In genomic region chr12:118264905-118265304, GRCm38 (mm10) we compare ENCODE assay signal across 26 mouse cellular contexts. TPM values are rescaled to one million over a fixed set of nuclear protein-coding genes. Genes with fewer than 3 reads are reported as not detected.
DNase-seq lines count a peak whose midpoint lies in the region; ATAC-seq lines count a peak whose summit lies in the region.
"Had no signal": no experiment of that assay in that cellular context is flagged by ENCODE, and none has a peak within 500 bp of the region (broad histone marks: within the 10 kb centered on the region; RNA-seq: fewer than 3 reads in every experiment).

No protein-coding gene starts in this region.

- H3K27ac ChIP-seq in kidney, embryonic 15.5 days: no peak overlapping the region
- peak overlapping the region; percentile 73 for H3K27ac ChIP-seq in lung, embryonic 15.5 days
- H3K27ac ChIP-seq: embryonic facial prominence, embryonic 10.5 days; embryonic facial prominence, embryonic 13.5 days; forebrain, embryonic 12.5 days; forebrain, embryonic 15.5 days; heart, adult 2 months; heart, embryonic 13.5 days; hindbrain, embryonic 13.5 days had no signal

- no peaks in the 10 kb centered on the region for H3K27me3 ChIP-seq in kidney, embryonic 15.5 days
- H3K27me3 ChIP-seq in lung, embryonic 15.5 days: no peaks in the 10 kb centered on the region
- H3K27me3 ChIP-seq: embryonic facial prominence, embryonic 13.5 days; forebrain, embryonic 12.5 days; forebrain, embryonic 15.5 days; heart, embryonic 13.5 days; hindbrain, embryonic 13.5 days had no signal

- no peak overlapping the region for H3K4me2 ChIP-seq in kidney, embryonic 15.5 days
- H3K4me2 ChIP-seq in lung, embryonic 15.5 days: no peak overlapping the region
- H3K4me2 ChIP-seq: embryonic facial prominence, embryonic 13.5 days; forebrain, embryonic 12.5 days; forebrain, embryonic 15.5 days; heart, embryonic 13.5 days; hindbrain, embryonic 13.5 days had no signal

- no peak for DNase-seq in kidney, postnatal 4 days
- no peak for DNase-seq in lung, postnatal 25 days (ENCODE audit: low spot score)
- peak; percentile 10 for DNase-seq in lung, postnatal 10 days
- peak; percentile 13 for DNase-seq in lung, postnatal 14 days
- DNase-seq in adrenal gland, adult 8-10 months: no peak
- DNase-seq: adrenal gland, adult 2 months; adrenal gland, postnatal 25 days; cerebellum, adult 11-12 months; cerebellum, adult 8-10 months; cerebellum, postnatal 10 days; cerebellum, postnatal 36 days; embryo, embryonic 11 days; gastrocnemius, postnatal 10 days; gastrocnemius, postnatal 36 days; heart, adult 2 months had no signal

- no peak overlapping the region for H3K9ac ChIP-seq in kidney, embryonic 15.5 days
- H3K9ac ChIP-seq in lung, embryonic 15.5 days: no peak overlapping the region
- H3K9ac ChIP-seq: embryonic facial prominence, embryonic 13.5 days; forebrain, embryonic 12.5 days; forebrain, embryonic 15.5 days; heart, embryonic 13.5 days; hindbrain, embryonic 13.5 days had no signal

- H3K36me3 ChIP-seq in kidney, embryonic 15.5 days: peaks cover 9% of the 10 kb centered on the region; the same call in 1 of the 2 replicates
- H3K36me3 ChIP-seq in lung, embryonic 15.5 days: no peaks in the 10 kb centered on the region
- H3K36me3 ChIP-seq: forebrain, embryonic 15.5 days had no signal

- no peak overlapping the region for H3K4me3 ChIP-seq in kidney, embryonic 15.5 days (replicated peaks)
- H3K4me3 ChIP-seq in lung, embryonic 15.5 days: no peak overlapping the region
- H3K4me3 ChIP-seq: embryonic facial prominence, embryonic 10.5 days; embryonic facial prominence, embryonic 13.5 days; erythroblast, embryonic 14.5 days; forebrain, embryonic 12.5 days; forebrain, embryonic 15.5 days; heart, adult 2 months; heart, embryonic 13.5 days; hindbrain, embryonic 13.5 days had no signal

- peak; percentile 66; the same call in 1 of the 2 replicates for ATAC-seq in kidney, embryonic 15.5 days (replicated peaks; ENCODE audit: low FRiP score)
- peak; percentile 83 for ATAC-seq in lung, embryonic 15.5 days (ENCODE audit: borderline replicate concordance, extremely low read depth, low FRiP score, low TSS enrichment)
- ATAC-seq: CD4-positive, CD25-positive, alpha-beta regulatory T cell, adult 4 months; forebrain, embryonic 15.5 days; hindbrain, embryonic 16.5 days had no signal

- H3K9me3 ChIP-seq in kidney, embryonic 15.5 days (replicated peaks): no peaks in the 10 kb centered on the region
- no peaks in the 10 kb centered on the region for H3K9me3 ChIP-seq in lung, embryonic 15.5 days
- H3K9me3 ChIP-seq: embryonic facial prominence, embryonic 10.5 days; embryonic facial prominence, embryonic 13.5 days; forebrain, embryonic 12.5 days; forebrain, embryonic 15.5 days; heart, embryonic 13.5 days; hindbrain, embryonic 13.5 days had no signal

- H3K4me1 ChIP-seq in kidney, embryonic 15.5 days: no peaks in the 10 kb centered on the region
- no peaks in the 10 kb centered on the region; the same call in 1 of the 2 replicates for H3K4me1 ChIP-seq in lung, embryonic 15.5 days
- H3K4me1 ChIP-seq: embryonic facial prominence, embryonic 10.5 days; embryonic facial prominence, embryonic 13.5 days; forebrain, embryonic 12.5 days; forebrain, embryonic 15.5 days; hindbrain, embryonic 13.5 days had no signal

RNA-seq across cellular contexts. Expression of gene Sp4, which starts 36.3 kb away (rescaled TPM):
- polyA plus RNA-seq in kidney, embryonic 15.5 days (2015; fragmentation: Nextera tagmentation; extraction: Ambion mirVana): 7.8 and 9.3 TPM in 2 replicates
- 7.9 and 8.9 TPM in 2 replicates for polyA plus RNA-seq in lung, embryonic 15.5 days (2015; fragmentation: Nextera tagmentation; extraction: Ambion mirVana)
- 10 to 100 TPM in 2 of 4 experiments, 1 to 10 TPM in 2; 7.3 to 14.3 (median 9.6) TPM for total RNA-seq in adrenal gland, adult 8-10 months (2022)

Comparison
In these comparisons a context has a peak if more than half of its experiments do, and no peak if none do; other contexts are left out.
1. DNase-seq: peak in lung, postnatal 10 days (single experiment) and lung, postnatal 14 days (single experiment); none in kidney, postnatal 4 days (0 of 2), lung, postnatal 25 days (single experiment) and adrenal gland, adult 8-10 months (single experiment).